Mouse (Mus musculus) MEL-GATA-1-ER (cell line): ENCODE measurements around the gene Gm20388.

Source experiments
- DNase-seq: peaks from one replicate; pipeline ENCODE4 v3.0.0-alpha.2; 2012; ENCODE audit warnings: low read depth; ENCODE audit errors: extremely low read depth

The Gm20388 gene

DNA sequence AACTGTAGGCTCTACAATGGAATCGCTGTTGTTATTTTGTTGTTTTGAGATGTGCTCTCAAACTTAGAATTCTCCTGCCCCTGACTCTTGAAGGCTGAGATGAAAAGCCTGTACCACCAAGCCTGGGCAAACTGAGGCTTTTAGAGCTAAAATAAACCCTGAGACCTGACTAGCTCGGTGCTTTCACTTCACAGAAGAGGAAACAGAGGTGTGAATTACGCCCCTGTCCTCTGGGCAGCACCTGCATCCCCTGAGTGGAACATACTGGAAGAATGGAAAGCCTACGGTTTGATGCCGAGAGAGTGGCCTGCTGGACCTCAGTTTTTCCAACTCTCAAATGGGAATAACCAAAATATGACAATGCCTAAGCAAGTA lies 814.9 kb downstream of the Gm20388 start:
- no peak for DNase-seq

DNA sequence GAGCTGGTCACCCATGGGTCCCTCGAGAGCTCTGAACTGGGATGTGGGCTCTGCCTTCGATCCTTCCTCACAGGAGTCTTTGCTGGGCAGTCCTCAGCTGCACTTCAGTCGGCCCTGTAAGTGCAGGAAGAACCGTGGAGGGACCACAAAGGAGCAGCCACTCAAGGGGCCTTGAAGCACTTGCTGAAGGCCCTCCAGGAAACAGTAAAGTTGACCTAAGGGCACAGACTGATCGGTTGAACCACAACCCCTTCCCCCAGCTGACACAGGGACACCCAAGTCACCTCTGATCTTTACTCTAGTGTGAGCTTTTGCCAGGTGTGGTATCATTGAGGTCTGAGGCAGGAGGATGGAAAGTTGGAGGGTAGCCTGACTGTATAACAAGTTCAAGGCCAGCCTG lies 815.4 kb downstream of the Gm20388 start:
- no peak for DNase-seq

DNA sequence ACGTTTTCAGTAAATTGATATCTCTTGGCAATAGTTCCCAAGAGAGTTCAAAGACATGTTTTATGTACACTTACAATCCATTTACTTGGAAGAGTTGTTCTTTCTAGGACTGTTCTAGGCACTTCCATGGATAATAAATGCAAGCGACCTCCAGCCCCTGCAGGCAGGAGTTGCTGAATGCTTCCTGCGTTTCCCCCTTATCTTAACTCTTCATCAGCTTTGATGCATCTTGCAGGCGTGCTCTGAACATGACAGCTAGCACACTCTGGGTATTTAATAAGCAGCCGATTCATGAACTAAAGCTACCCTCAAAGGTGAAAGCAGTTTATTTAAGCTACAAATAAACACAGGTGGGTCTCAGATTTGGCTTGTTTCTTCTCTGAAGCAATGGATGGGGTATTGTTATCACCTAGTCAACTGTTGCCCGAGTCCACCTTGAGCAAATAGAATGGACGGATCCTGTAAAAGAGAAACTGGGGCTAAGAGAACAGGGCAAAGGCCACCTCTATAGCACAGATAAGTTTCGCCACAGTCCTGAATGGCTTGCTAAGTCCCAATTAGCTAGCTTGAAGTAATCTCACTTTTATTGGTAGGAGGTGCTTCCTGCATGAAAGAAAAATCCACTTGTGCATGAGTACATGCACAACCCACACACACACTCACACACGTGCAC lies 818.0 kb downstream of the Gm20388 start:
- no peak for DNase-seq

DNA sequence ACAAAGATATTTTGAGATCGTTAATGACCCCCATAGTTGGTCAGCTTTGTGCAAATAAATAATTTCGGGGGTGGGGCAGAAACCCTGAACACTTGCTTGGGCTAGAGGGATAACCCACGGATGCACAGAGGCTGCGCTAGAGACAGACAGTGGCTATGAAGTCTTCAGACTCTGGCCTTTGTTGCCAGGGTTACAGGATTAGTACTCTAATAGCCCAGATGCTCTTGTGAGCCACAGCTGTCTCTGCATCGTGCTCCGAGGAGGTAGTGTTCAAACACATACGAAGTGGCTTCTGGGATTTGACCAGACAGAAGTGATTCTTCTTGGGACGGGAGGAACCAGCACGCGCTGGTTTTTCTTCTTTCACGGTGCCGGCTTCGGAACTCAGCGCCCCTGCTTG lies 820.9 kb downstream of the Gm20388 start:
- DNase-seq: no peak

DNA sequence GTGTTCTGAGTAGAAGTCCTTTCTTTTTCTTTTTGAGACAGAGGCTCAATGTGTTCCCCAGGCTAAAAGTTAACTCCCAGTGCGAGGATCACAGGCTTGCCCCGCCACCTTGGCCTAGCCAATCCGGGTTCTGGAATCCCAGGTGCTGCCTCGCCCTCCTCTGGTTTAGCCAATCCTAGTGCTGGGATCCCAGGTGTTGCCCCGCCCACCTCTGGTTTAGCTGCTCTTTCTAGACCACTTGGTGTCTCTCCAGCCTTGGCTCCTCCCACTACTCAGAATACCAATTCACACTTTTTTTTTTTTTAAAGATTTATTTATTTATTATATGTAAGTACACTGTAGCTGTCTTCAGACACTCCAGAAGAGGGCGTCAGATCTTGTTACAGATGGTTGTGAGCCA lies 821.4 kb downstream of the Gm20388 start:
- DNase-seq: no peak

DNA sequence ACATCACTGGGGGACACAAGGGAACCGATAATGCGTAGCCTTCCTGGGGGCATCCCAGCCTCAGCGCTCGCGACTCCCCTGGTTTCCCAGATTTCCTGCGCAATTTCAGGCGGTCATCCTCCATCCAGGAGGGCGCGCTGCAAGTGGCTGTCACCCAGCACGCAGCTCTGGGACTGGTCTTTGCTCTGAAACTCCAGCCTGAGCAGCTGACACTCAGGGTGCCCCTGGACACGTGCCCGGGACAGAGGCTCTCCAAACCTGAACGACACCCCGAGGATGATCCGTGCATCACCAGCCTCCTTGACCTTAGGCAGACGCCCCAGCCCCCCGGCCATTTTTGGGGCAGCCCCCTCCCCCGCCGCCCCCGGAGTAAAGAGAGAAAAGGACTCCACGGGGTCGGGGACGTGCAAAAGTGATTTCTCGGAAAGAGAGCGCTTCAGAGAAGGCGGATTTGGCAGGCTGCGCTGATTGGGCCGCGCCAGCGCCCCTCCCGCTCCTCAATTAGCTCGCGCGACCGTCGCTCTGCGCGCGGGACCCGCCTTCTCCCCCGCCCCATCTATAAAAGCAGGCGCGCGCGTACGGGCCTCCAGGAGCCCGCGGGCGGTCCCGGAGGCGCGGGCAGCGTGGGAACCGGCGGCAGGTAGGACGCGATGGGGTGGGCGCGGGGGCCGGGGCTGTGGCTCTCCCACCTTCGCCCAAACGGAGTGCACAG lies 825.3 kb downstream of the Gm20388 start, which contains the start of gene Irf8:
Irf8 (plus strand) TSS at position 589 of the 712 bp plus-strand sequence.
- no peak for DNase-seq

DNA sequence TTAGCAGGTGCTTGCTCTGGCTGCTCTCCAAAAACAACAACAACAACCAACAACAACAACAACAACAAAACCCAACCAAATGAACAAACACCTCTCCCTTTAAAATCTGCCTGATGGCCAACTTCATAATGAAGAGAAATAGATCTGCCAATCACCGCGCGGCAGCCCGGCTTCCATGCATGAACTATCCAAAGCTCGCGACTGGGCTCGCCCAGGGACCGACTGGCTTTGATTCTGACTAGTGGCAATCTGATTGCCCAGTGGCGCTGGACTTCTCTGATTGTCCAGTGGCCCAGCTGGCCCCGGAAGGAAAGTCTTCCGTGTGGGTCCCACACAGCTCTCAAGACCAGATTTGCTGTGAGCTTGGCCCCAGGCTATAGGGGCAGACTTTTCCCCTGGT lies 825.8 kb downstream of the Gm20388 start:
- DNase-seq: no peak

DNA sequence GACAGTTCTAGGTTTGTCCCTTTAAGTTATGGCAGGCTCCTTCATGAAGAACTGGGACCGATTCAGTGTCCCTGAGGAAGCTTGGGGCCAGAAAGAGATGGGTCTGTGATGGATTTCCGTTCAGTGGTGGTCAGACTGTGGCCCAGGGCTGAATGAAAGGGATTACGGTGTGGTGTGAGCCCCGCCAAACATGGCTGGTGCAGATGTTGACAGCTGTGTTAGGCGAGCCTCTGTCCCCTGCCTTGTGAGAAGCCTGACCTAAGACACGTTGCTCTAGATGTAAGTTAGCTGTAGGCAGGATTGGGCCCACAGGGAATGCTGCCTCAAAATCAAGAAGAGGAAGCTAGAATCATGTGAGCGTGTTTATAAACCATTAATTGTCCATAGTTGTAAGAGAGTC lies 826.5 kb downstream of the Gm20388 start:
- no peak for DNase-seq

DNA sequence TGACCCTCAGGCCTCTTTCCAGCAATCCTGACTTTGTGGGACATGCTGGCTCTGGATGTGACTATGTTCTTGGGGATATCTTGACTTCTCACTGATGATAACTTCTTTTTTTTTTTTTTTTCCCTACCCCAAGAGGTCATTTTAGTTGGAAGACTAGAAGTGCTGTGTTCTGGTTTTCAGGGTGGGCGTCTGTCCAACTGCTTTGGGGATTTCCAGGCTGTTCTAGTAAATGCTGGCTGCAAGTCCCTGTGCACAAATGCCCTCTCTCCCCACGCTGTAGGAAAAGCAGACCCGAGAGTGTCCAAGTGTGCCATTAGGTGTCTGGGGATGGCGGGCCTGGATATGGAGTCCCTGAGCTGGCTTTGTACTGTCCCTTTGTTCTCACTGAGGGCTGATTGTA lies 828.1 kb downstream of the Gm20388 start:
- DNase-seq: no peak

DNA sequence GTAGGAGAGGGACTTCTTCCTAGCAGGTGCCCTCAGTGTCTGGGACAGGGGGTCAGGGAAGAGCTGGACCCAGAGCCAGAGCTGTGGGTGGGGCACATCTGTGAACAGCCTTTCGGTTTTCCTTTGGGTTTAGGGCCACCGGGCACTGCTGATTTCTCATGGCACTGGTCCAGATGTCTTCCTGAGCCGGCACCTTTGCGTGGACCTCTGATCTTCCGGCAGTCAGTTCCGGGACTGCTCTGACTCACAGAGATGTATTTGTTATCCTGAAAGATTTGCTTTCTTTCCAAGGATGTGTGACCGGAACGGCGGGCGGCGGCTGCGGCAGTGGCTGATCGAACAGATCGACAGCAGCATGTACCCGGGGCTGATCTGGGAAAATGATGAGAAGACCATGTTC lies 828.9 kb downstream of the Gm20388 start:
- no peak for DNase-seq

DNA sequence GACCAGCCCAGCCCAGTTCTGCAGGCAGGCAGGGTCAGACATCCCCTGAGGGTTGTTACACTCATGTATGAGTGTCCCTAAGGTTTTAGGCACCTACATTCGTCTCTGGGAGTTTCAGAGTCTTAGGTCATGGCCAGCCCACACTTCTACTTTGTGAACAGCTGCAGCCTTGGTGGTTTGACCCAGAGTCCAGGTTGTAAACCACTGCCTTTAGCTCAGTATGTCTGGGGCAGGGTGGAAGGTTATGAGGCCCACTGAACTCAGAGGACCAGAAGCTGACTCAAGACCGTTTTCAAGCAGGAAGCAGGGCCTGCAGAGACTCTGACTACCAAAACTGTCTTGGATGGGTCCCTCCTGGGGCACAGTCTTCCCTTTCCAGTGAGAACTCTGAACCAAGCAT lies 829.9 kb downstream of the Gm20388 start:
- DNase-seq: no peak

DNA sequence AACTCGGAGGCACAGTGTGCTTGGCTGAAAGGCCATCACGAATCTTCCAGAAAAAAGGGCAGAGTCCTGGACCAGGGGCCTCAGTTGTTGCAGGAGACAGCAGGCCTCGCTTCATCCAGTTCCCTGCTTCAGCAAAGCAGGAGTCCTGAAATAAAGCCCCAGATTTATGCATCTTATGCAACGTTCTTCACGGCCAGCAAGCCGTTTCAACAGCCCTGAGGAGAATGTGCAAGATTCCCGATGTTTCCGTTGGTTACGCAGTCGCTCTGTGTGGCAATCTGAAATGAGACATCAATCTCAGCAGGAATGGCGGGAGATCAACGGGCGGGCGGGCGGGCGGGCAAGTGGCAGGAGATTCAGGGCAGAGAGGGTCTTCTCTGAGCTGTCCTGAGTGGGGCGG lies 830.4 kb downstream of the Gm20388 start:
- DNase-seq: no peak

DNA sequence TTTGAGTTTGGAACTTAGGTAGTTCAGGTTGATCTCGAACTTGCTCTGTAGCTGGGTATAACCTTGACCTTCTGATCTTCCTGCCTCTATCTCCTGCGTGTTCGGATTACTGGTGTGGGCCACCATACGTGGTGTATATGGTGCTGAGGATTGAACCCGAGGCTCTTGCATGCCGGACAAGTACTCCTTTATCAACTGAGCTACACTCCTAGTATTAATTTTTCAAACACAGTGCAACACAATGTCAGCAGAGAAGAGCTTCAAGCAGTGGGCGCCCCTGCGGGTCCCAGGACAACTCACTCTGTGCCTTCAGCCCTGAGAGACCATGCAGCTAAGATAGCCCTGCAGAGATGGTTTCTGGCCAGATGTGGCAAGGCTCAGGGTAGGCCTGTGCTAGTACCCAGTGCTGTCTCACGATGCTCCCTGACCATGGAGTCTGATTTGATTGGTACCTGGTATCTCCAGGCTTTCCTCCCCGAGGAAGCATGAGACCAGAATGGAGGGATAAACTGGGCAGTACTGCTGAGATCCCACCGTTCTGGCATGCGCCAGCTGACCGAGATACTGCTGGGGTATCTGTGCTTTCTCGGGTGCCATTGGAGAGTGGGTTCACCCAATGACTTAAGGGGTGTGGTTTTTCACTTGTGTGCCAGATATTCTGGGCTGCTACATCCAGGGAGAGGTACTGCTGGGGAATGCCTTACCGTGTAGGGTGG lies 831.3 kb downstream of the Gm20388 start:
- no peak for DNase-seq

DNA sequence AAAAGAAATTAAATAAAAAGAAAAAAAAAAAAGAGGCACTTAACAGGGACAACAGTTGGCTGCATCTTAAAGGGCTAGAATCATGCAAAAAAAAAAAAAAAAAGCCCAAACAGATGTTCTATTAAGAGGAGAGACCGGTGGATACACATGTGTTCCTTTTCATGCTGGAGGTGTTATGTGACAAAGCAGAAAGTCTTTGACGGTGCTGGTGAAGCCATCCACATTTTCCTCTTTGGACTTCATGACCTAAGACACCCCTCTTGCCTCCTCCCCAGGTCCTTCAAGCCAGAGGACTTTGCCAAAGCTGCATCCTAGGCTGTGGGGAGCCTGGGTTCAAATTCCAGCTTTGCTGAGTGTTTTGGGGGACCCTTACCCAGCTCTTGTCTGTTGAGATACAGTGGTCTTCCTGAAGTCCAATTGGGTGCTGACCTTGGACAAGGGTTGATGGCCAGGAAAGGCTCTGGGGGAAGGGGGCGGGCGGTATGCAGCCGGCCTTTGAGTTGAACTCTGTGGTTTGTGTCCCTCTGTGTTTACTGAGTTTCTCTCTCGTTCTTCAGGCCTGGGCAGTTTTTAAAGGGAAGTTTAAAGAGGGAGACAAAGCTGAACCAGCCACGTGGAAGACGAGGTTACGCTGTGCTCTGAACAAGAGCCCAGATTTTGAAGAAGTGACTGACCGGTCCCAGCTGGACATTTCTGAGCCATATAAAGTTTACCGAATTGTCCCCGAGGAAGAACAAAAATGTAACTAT lies 832.7 kb downstream of the Gm20388 start:
- no peak for DNase-seq

DNA sequence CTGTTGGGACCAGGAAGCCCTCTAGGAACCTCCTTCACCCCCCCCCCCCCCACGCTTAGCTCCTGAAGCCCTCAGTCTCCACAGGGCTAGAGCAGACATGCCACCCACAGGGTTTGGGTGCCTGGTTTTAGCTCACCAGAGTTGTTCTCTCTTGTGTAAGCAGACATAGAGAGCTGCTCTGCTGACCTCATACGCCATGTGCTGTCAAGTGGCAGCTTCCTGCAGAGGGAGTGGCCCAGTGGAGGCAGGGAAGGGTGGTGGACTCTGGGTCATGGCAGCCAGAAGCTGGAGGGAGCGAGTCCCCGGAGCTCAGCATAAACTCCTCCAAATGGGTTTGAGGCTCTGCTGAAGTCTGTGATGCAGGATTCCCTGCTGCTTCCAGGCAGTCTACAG lies 833.3 kb downstream of the Gm20388 start:
- DNase-seq: no peak

DNA sequence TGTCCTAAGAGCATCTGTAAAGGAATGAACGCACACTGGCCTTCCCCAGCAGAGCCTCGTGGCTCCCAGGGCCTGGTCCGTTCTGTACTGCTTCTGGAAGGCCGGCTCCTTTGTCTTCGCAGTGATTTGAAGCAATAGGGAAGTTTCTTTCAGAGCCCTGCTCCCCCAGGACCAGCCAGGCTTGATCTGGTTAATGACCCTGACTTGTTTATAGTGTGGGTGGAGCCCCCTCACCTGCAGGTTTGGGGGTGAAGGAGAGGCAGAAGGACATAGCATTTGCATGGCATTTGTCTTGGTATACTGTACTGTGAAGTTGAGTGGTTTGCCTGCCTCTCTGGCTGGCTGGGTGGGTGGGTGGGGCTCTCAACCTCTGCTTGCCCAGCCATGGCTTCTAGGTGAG lies 833.8 kb downstream of the Gm20388 start:
- no peak for DNase-seq

DNA sequence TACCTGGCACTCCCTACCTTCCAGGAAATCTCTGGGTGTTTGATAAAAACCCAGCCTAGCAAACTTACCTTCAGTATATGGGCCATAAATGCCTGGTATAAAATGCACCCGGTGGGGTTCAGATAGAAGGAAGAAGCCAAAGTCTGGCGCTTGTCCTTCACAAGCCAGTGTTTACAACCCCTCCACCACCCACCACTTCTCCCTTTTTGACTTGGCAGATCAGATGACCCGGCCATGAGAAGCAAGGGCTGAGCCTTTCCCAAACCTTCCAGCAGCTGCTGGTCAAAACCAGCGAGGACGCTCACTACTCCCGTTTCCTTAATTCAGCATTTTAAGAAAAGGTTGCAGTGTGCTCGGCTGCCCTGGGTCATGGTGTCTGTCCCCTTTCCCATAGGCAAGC lies 834.6 kb downstream of the Gm20388 start:
- no peak for DNase-seq

DNA sequence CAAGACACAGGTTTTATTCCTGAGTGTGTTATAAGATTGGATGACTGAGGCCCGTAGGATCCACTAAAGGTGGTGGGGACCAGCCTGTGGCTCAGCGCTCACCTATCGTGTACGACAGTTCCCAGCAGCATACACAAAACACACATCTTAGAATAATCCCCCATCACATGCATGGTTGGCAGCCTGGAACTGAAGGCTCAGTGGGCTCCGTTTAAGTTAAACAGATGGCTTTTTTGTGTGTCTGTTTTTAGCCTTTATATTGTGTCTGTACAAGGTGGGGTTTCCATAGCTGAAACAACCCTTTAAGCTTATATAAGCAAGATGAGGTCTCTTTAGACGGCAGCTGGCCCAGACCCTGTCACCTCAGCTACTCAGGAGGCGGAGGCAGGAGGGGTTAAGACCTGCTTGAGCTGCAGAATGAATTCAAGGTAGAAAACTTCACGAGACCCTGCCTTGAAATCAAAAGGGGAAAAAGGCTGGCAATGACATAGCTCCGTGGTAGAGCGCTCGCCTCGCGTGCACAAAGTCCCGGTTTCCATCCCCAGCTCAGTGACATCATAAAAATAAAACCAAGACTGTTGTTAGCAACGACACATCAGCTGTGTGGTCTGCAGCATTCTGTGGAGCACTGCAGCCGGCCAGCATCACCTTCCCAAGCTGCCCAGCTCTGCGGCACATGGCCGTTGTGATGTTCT lies 835.5 kb downstream of the Gm20388 start:
- no peak for DNase-seq

DNA sequence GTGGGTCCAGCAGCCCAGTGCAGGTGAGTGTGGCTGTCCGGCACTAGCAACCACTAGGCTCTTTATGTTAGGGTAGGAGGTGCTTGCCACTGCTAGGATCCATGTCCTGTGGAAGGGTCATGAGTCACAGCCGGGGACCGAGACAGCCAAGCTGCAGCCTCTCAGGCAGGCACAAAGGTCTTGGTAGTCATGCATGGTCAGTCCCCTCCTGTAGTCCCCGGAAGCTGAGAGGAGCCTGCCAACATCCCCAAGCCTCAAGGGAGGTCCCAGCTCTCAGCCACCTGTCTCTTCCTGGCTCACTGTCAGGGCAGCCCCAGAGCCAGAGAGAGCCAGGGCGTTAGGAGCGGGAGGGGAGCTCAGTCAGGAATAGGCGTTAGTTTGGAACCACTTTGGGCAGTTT lies 836.6 kb downstream of the Gm20388 start:
- DNase-seq: no peak

DNA sequence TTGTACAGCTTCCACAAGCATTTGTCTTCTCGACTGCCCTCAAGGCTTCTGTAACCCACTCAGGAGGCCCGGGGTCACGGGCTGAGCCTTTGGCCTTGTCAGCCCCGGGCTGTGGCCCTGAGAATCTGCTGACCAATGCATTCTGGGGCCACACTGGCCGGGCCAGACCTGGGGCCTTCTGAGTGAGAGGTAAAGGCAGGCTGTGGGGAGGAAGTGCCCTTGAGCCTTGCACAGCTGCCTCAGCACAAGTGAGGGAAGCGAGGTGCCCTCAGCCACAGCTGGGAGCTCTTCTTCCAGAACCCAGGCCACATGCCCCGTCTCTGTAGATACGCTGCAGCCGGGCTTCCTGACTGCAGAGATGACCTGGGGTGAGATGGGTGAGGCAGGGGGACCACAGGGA lies 840.0 kb downstream of the Gm20388 start:
- DNase-seq: no peak
